Mouse (Mus musculus): ENCODE results near the gene Hivep1.

Hivep1 gene

DNA sequence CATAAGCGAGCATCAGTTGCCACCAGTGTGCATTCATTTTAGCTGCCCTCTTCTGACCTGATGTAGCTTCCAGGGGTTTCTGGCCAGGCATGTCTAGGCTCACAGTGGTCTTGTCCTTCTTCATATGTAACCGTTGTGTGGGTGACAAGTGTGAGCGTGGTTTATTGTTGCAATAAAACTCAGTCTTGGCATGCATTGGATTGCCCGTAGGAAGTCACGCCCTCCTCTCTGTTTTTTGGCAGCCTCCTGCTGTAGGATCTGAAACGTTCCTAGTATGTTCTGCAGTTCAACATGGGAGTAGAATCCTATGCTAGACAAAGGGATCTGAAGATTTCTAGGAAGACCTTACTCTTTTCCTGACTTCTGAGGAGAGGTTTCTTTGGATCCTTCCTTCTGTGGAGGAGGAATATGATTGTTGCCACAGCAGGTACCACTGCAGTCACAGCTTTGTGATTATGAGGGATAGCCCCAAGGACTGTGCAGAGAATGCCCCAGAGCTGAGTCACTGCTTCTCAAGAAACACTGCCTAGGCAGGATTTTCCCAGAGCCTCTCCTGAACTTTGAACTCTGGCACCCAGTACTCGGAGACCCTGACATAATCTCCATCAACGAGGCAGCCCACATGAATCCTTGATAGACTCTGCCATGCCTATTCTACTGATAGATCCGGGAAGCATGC, 182.1 kb downstream of the Hivep1 start:
- DNase-seq (ENCODE audit: extremely low spot score) = no peak

DNA sequence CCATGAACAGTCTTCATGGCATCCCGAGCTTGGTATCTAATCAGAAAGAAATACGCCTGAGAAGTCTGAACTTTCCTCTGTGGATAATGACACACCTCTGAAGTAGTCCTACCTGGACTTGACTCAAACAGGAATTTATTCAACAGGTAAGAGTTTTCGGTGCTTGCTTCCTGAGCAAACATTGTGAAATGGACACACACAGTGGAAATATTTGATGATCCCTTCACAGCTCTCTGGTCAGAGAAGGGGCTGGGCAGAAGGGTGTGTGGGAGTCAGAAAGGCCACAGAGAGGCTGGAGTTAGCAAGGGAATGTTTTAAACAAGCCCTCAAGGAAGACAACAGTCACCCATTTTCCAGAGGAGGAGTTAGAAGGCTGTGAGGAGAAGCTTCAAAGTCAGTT, 186.7 kb downstream of the Hivep1 start:
- no peak for DNase-seq (ENCODE audit: extremely low spot score)

DNA sequence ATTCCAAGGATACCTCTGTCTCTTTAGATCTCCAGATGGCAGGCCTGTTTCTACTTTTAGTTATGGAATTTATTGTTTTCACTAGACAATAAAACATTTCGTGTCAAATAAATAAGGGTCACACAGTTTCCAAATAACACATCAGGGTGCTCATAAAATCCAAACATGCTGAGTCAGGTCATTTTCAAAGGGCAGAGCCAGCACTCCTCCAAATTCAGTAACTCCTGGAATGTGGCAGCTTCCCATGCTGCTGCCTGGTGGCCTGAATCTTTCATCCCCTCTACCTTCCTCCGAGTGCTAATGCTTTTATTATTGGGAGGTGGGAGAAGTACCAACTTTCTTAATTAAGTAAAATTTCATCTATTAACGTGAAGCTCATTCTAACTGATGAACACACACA, 190.3 kb downstream of the Hivep1 start:
- DNase-seq (ENCODE audit: extremely low spot score) = peak; percentile 8
